Mouse (Mus musculus): ENCODE measurements around the gene Fgfr1op. TPM values are rescaled to one million over a fixed set of nuclear protein-coding genes. Genes with fewer than 3 reads are reported as not detected.

Gene Fgfr1op
- polyA plus RNA-seq, 1 experiment: 5.3 TPM

DNA sequence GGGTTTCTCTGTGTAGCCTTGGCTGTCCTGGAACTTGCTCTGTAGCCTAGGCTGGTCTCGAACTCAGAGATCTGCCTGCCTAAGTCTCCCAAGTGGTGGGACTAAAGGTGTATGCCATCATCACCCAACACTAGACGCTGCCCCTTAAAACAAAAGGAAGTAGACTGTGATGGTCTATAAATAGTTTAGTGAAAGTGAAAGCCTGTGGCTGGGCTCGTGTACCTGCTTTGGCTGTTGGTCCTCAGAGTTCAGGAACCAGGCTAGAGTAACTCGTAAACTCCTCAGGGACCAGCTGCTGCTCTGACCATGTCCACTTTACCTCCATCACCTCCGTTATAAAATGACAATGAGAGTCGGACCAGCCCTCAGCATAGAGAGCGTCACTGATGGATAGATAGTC is 5.0 kb downstream of the Fgfr1op start:
- TF ChIP-seq MYOD1 (IDR thresholded peaks at IDR 0.05; ENCODE audit: control insufficient read depth in 1 of 3, insufficient read length in 2 of 3, low read depth in 2 of 3): no peak
- no peak for TF ChIP-seq MAX (IDR thresholded peaks at IDR 0.05; ENCODE audit: low read depth)
- no peak for TF ChIP-seq TCF3 (IDR thresholded peaks at IDR 0.05; ENCODE audit: insufficient read length, low read depth)
- TF ChIP-seq TCF12 (IDR thresholded peaks at IDR 0.05; ENCODE audit: insufficient read depth, poor library complexity, severe bottlenecking): no peak
- TF ChIP-seq E2F4 (IDR thresholded peaks at IDR 0.05; ENCODE audit: insufficient read depth): no peak
- no peak for TF ChIP-seq MYOG (IDR thresholded peaks at IDR 0.05; ENCODE audit: control insufficient read depth in 1 of 3, insufficient read depth in 1 of 3, insufficient read length in 2 of 3, low read depth in 2 of 3)
- no peak for TF ChIP-seq CEBPB (IDR thresholded peaks at IDR 0.05; ENCODE audit: insufficient read depth, poor library complexity, severe bottlenecking)
- no peak for TF ChIP-seq REST (IDR thresholded peaks at IDR 0.05; ENCODE audit: insufficient read depth, insufficient read length)
- TF ChIP-seq POLR2AphosphoS2 (IDR thresholded peaks at IDR 0.05; ENCODE audit: insufficient read length, low read depth): no peak
- peaks cover 29% of the 10 kb centered on the region for H3K36me3 ChIP-seq (ENCODE audit: control insufficient read depth, insufficient read depth)

DNA sequence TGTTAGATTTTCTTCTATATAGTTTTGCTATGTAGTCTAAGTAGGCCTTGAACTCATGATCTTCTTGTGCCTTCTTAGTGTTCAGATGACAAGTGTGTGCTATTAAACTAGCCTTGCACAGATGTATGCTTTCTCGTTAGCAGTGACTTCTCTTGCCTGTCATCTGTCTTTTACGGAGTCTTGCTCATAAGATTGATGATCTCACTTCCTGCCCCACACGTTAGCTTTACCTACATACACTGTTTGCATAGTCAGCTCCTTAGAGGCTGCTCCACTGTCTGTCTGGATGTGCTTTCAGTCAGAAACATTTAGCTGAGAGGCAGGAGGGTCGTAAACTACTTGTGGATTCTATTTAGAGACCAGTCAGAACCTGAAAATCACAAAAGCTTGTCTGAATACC is 5.8 kb downstream of the Fgfr1op start:
- no peak overlapping the region for H3ac ChIP-seq (ENCODE audit: control insufficient read depth, insufficient read length)
- TF ChIP-seq MYOD1 (IDR thresholded peaks at IDR 0.05; ENCODE audit: control insufficient read depth in 1 of 3, insufficient read length in 2 of 3, low read depth in 2 of 3) (no peak), MYOG (IDR thresholded peaks at IDR 0.05; ENCODE audit: control insufficient read depth in 1 of 3, insufficient read depth in 1 of 3, insufficient read length in 2 of 3, low read depth in 2 of 3) (no peak), TCF3 (IDR thresholded peaks at IDR 0.05; ENCODE audit: insufficient read length, low read depth) (no peak), E2F4 (IDR thresholded peaks at IDR 0.05; ENCODE audit: insufficient read depth) (no peak), TCF12 (IDR thresholded peaks at IDR 0.05; ENCODE audit: insufficient read depth, poor library complexity, severe bottlenecking) (no peak), REST (IDR thresholded peaks at IDR 0.05; ENCODE audit: insufficient read depth, insufficient read length) (no peak), SRF (IDR thresholded peaks at IDR 0.05; ENCODE audit: control insufficient read depth, insufficient read length, low read depth) (no peak), MAX (IDR thresholded peaks at IDR 0.05; ENCODE audit: low read depth) (no peak), USF1 (IDR thresholded peaks at IDR 0.05; ENCODE audit: low read depth) (no peak), CEBPB (IDR thresholded peaks at IDR 0.05; ENCODE audit: insufficient read depth, poor library complexity, severe bottlenecking) (no peak), POLR2AphosphoS2 (IDR thresholded peaks at IDR 0.05; ENCODE audit: insufficient read length, low read depth) (no peak), POLR2A (IDR thresholded peaks at IDR 0.05; ENCODE audit: insufficient read length, low read depth) (no peak)
- no peak overlapping the region for H3K4me3 ChIP-seq
- H3K36me3 ChIP-seq (ENCODE audit: control insufficient read depth, insufficient read depth): peaks cover 29% of the 10 kb centered on the region
- H3K27me3 ChIP-seq (ENCODE audit: control insufficient read depth, insufficient read depth, insufficient read length): no peaks in the 10 kb centered on the region
- no peak overlapping the region for H3K4me2 ChIP-seq (ENCODE audit: low read depth)
- peaks cover 2% of the 10 kb centered on the region for H3K79me2 ChIP-seq (ENCODE audit: control insufficient read depth, insufficient read depth)

More for the DNA sequence above, 5.0 kb downstream of the Fgfr1op start:
- Histone ChIP-seq H3K4me2 (ENCODE audit: low read depth) (no peak overlapping the region), H3ac (ENCODE audit: control insufficient read depth, insufficient read length) (no peak overlapping the region), H3K4me3 (no peak overlapping the region), H3K79me2 (ENCODE audit: control insufficient read depth, insufficient read depth) (peaks cover 6% of the 10 kb centered on the region), H3K27me3 (ENCODE audit: control insufficient read depth, insufficient read depth, insufficient read length) (no peaks in the 10 kb centered on the region)

GRCm38 (mm10) chr17:8177090-8177489 is 11.8 kb downstream of the Fgfr1op start:
- Histone ChIP-seq H3K36me3 (ENCODE audit: control insufficient read depth, insufficient read depth) (peaks cover 49% of the 10 kb centered on the region), H3K79me2 (ENCODE audit: control insufficient read depth, insufficient read depth) (no peaks in the 10 kb centered on the region), H3K4me3 (no peak overlapping the region), H3K4me2 (ENCODE audit: low read depth) (no peak overlapping the region), H3K27me3 (ENCODE audit: control insufficient read depth, insufficient read depth, insufficient read length) (no peaks in the 10 kb centered on the region), H3ac (ENCODE audit: control insufficient read depth, insufficient read length) (no peak overlapping the region)
- TF ChIP-seq MYOD1 (IDR thresholded peaks at IDR 0.05; ENCODE audit: control insufficient read depth in 1 of 3, insufficient read length in 2 of 3, low read depth in 2 of 3) (no peak), E2F4 (IDR thresholded peaks at IDR 0.05; ENCODE audit: insufficient read depth) (no peak), TCF3 (IDR thresholded peaks at IDR 0.05; ENCODE audit: insufficient read length, low read depth) (no peak), SRF (IDR thresholded peaks at IDR 0.05; ENCODE audit: control insufficient read depth, insufficient read length, low read depth) (no peak), POLR2A (IDR thresholded peaks at IDR 0.05; ENCODE audit: insufficient read length, low read depth) (no peak), POLR2AphosphoS2 (IDR thresholded peaks at IDR 0.05; ENCODE audit: insufficient read length, low read depth) (no peak), CEBPB (IDR thresholded peaks at IDR 0.05; ENCODE audit: insufficient read depth, poor library complexity, severe bottlenecking) (no peak), MAX (IDR thresholded peaks at IDR 0.05; ENCODE audit: low read depth) (no peak), USF1 (IDR thresholded peaks at IDR 0.05; ENCODE audit: low read depth) (no peak), TCF12 (IDR thresholded peaks at IDR 0.05; ENCODE audit: insufficient read depth, poor library complexity, severe bottlenecking) (no peak), MYOG (IDR thresholded peaks at IDR 0.05; ENCODE audit: control insufficient read depth in 1 of 3, insufficient read depth in 1 of 3, insufficient read length in 2 of 3, low read depth in 2 of 3) (no peak), REST (IDR thresholded peaks at IDR 0.05; ENCODE audit: insufficient read depth, insufficient read length) (no peak)

- no peaks in the 10 kb centered on the region for H3K79me2 ChIP-seq (ENCODE audit: control insufficient read depth, insufficient read depth)
- H3K4me3 ChIP-seq: no peak overlapping the region
- no peak for TF ChIP-seq MAX (IDR thresholded peaks at IDR 0.05; ENCODE audit: low read depth)
- no peak for TF ChIP-seq POLR2AphosphoS2 (IDR thresholded peaks at IDR 0.05; ENCODE audit: insufficient read length, low read depth)
- no peak for TF ChIP-seq E2F4 (IDR thresholded peaks at IDR 0.05; ENCODE audit: insufficient read depth)
- TF ChIP-seq TCF12 (IDR thresholded peaks at IDR 0.05; ENCODE audit: insufficient read depth, poor library complexity, severe bottlenecking): no peak
- no peak for TF ChIP-seq TCF3 (IDR thresholded peaks at IDR 0.05; ENCODE audit: insufficient read length, low read depth)
- no peak for TF ChIP-seq POLR2A (IDR thresholded peaks at IDR 0.05; ENCODE audit: insufficient read length, low read depth)
- no peak for TF ChIP-seq MYOD1 (IDR thresholded peaks at IDR 0.05; ENCODE audit: control insufficient read depth in 1 of 3, insufficient read length in 2 of 3, low read depth in 2 of 3)
- no peak for TF ChIP-seq CEBPB (IDR thresholded peaks at IDR 0.05; ENCODE audit: insufficient read depth, poor library complexity, severe bottlenecking)
- TF ChIP-seq SRF (IDR thresholded peaks at IDR 0.05; ENCODE audit: control insufficient read depth, insufficient read length, low read depth): no peak
- TF ChIP-seq REST (IDR thresholded peaks at IDR 0.05; ENCODE audit: insufficient read depth, insufficient read length): no peak
- TF ChIP-seq MYOG (IDR thresholded peaks at IDR 0.05; ENCODE audit: control insufficient read depth in 1 of 3, insufficient read depth in 1 of 3, insufficient read length in 2 of 3, low read depth in 2 of 3): no peak
- peaks cover 70% of the 10 kb centered on the region for H3K36me3 ChIP-seq (ENCODE audit: control insufficient read depth, insufficient read depth)
- no peak overlapping the region for H3ac ChIP-seq (ENCODE audit: control insufficient read depth, insufficient read length)
- no peaks in the 10 kb centered on the region for H3K27me3 ChIP-seq (ENCODE audit: control insufficient read depth, insufficient read depth, insufficient read length)
- no peak overlapping the region for H3K4me2 ChIP-seq (ENCODE audit: low read depth)
Measured at GRCm38 (mm10) chr17:8183815-8184214, 18.5 kb downstream of the Fgfr1op start.
